In the genomic region with DNA sequence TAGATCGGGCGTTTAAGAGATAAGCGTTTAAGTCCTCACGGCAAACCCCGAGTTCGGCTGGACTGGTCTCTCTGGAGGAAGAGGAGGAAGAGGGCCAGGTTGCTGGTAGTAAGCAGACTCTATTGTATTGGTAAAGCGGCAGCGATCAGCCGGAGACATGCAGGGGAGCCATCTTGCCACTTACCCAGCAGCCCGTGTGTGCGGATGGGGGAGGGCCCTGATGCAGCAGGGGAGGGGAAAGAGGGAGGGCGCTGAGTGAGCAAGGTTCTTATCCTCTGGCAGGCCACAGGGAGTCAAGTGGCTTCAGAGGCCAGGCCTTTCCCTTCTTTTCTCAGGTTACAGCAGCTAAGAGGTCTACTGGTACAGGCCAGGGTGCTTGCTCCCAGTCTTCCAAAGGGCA, we compare ENCODE assay signal across 8 mouse cellular contexts. TPM values are rescaled to one million over a fixed set of nuclear protein-coding genes. Genes with fewer than 3 reads are reported as not detected.
DNase-seq lines count a peak whose midpoint lies in the region; ATAC-seq and TF ChIP-seq lines count a peak whose summit lies in the region.

No protein-coding gene starts in this region.

- H3K9me3 ChIP-seq in hindbrain, embryonic 12.5 days (replicated peaks) = no peaks in the 10 kb centered on the region

- H3K4me3 ChIP-seq in hindbrain, embryonic 12.5 days = peak overlapping the region; percentile 63

- 0% methylated on average over 12 of the region's 12 CpGs for WGBS in hindbrain, embryonic 12.5 days

- in situ Hi-C loops in Patski (cut with MboI; ENCODE audit: low pct_unique_long_range_greater_than_20kb) = loop anchor here (5.0 kb wide), 1 partner anchor 49 kb away; no protein-coding TSS in a partner anchor

- H3K4me2 ChIP-seq in hindbrain, embryonic 12.5 days (replicated peaks) = peak overlapping the region; percentile 92

- peak overlapping the region; percentile 85 for H3K27ac ChIP-seq in hindbrain, embryonic 12.5 days

- no peak for TF ChIP-seq CTCF in Patski (IDR thresholded peaks at IDR 0.05)

- no peaks in the 10 kb centered on the region for H3K27me3 ChIP-seq in Patski
- H3K27me3 ChIP-seq in hindbrain, embryonic 12.5 days = no peaks in the 10 kb centered on the region

- peak overlapping the region; percentile 90 for H3K9ac ChIP-seq in hindbrain, embryonic 12.5 days

- H3K36me3 ChIP-seq in hindbrain, embryonic 12.5 days = peaks cover 60% of the 10 kb centered on the region

- H3K4me1 ChIP-seq in hindbrain, embryonic 12.5 days = peaks cover 43% of the 10 kb centered on the region

- CTCF ChIA-PET in Patski (lab: Charles Lee) = interaction anchor here (1.0 to 2.0 kb wide), 2 partner anchors 16 to 187 kb away, joined by 3 to 7 read pairs; no protein-coding TSS in a partner anchor

- POLR2A ChIA-PET in Patski (lab: Charles Lee) = no interaction called here

- DNase-seq in Patski (ENCODE audit: low read depth, low spot score) = no peak
- DNase-seq in cerebellum, adult 9-11 months = peak; percentile 86
- peak; percentile 69 to 85 for DNase-seq in frontal cortex, adult 2 months (ENCODE audit: extremely low spot score in 1 of 2, low spot score in 1 of 2)
- peak; percentile 76 to 86 for DNase-seq in layer of hippocampus, postnatal 14 days (ENCODE audit: low spot score in 2 of 2)
- DNase-seq in lung, postnatal 10 days = peak; percentile 93
- peak; percentile 76 for DNase-seq in ovary, postnatal 14 days (ENCODE audit: low spot score)
- DNase-seq in thymus, postnatal 10 days (ENCODE audit: low spot score in 2 of 2) = peak; percentile 72 to 80

- peak; percentile 93 for ATAC-seq in Patski
- peak; percentile 80 for ATAC-seq in hindbrain, embryonic 12.5 days (ENCODE audit: low FRiP score)

RNA-seq across cellular contexts. Expression of gene Cdh24, which starts 12.3 kb away (rescaled TPM):
- polyA plus RNA-seq in Patski (2021) = 7.0 TPM
- polyA plus RNA-seq in frontal cortex, adult 2 months (2012; rRNA removed) = 15.1 and 18.1 TPM in 2 replicates
- polyA plus RNA-seq in hindbrain, embryonic 12.5 days (2016; fragmentation: Nextera tagmentation; extraction: Ambion mirVana) = 10.3 and 10.9 TPM in 2 replicates
- total RNA-seq in layer of hippocampus, postnatal 14 days (2021) = 10 to 100 TPM; 20.5 to 21.0 TPM

RNA-seq across cellular contexts. Expression of gene Gm17606, which starts 12.7 kb away (rescaled TPM):
- not detected for polyA plus RNA-seq in Patski (2021)
- not detected in 2 replicates for polyA plus RNA-seq in frontal cortex, adult 2 months (2012; rRNA removed)
- not detected in 2 replicates for polyA plus RNA-seq in hindbrain, embryonic 12.5 days (2016; fragmentation: Nextera tagmentation; extraction: Ambion mirVana)
- not detected for total RNA-seq in layer of hippocampus, postnatal 14 days (2021)

RNA-seq across cellular contexts. Expression of gene Psmb11, which starts 32.3 kb away (rescaled TPM):
- 0.01 TPM for polyA plus RNA-seq in Patski (2021)
- polyA plus RNA-seq in frontal cortex, adult 2 months (2012; rRNA removed) = 0.46 and 0.54 TPM in 2 replicates
- not detected in 2 replicates for polyA plus RNA-seq in hindbrain, embryonic 12.5 days (2016; fragmentation: Nextera tagmentation; extraction: Ambion mirVana)
- under 1 TPM; 0.35 to 0.38 TPM for total RNA-seq in layer of hippocampus, postnatal 14 days (2021)

RNA-seq across cellular contexts. Expression of gene 1700123O20Rik, which starts 32.5 kb away (rescaled TPM):
- 69.8 TPM for polyA plus RNA-seq in Patski (2021)
- polyA plus RNA-seq in frontal cortex, adult 2 months (2012; rRNA removed) = 36.3 and 36.6 TPM in 2 replicates
- polyA plus RNA-seq in hindbrain, embryonic 12.5 days (2016; fragmentation: Nextera tagmentation; extraction: Ambion mirVana) = 83.3 and 86.4 TPM in 2 replicates
- 10 to 100 TPM; 25.8 to 27.8 TPM for total RNA-seq in layer of hippocampus, postnatal 14 days (2021)

RNA-seq across cellular contexts. Expression of gene Acin1, which starts 33.2 kb away (rescaled TPM):
- polyA plus RNA-seq in Patski (2021) = 215 TPM
- polyA plus RNA-seq in frontal cortex, adult 2 months (2012; rRNA removed) = 239 and 246 TPM in 2 replicates
- polyA plus RNA-seq in hindbrain, embryonic 12.5 days (2016; fragmentation: Nextera tagmentation; extraction: Ambion mirVana) = 158 and 168 TPM in 2 replicates
- 100 to 1,000 TPM; 210 to 221 TPM for total RNA-seq in layer of hippocampus, postnatal 14 days (2021)
